Mouse (Mus musculus) retina, embryonic 14.5 days (tissue): ENCODE data around the gene Dicer1.
"Not testable (repeated sequence)": the region's sequence is repeated elsewhere in the genome, so short reads cannot be mapped to it uniquely, and the experiment has no call there.

Experiments
- DNase-seq: peaks from one replicate; pipeline ENCODE4 v3.0.0-alpha.2; 2015; ENCODE audit warnings: low spot score

Dicer1 gene

DNA sequence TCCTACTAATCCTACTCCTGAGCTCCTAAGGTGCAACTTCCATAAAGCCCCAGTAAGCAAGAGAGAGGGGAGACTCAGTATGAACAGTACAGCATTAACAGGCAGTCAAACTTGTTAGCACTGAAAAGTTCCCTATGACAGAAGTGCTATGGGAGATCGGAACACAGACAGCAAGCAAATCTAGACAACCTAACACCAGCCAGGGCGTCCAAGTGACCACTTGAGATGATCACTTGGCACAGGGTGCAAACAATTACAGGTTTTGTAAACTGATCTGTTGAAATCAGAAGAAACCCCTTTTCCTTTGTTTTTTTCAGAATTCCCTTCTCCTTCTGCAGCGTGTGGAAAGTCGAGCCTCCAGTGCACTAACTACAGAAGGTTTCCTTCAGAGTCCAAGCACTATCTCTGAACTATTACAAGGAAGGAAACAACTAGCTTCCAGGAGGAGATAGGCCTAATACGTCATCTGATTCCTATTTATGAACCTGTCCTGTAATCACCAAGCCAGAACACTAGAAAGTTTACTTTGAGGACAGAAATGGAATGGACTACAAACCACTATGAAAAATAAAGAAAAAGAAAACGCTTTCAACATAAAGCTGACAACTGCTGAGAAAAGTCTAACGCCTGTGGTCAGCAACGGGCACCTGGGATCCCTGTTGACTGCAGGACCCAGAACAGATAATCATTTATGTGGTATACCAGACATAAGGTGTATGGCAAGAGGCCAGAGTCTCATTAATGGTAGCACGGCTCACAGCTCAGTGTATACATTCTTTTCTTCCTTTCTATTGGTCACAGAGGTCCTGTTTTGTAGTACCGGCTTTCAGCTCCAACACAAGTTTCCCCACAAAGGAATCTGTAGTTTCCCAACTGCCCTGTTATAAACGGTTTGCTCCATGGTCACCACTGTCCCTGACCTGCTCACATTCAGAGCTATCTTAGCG lies 10.6 kb downstream of the Dicer1 start:
- DNase-seq: no peak

DNA sequence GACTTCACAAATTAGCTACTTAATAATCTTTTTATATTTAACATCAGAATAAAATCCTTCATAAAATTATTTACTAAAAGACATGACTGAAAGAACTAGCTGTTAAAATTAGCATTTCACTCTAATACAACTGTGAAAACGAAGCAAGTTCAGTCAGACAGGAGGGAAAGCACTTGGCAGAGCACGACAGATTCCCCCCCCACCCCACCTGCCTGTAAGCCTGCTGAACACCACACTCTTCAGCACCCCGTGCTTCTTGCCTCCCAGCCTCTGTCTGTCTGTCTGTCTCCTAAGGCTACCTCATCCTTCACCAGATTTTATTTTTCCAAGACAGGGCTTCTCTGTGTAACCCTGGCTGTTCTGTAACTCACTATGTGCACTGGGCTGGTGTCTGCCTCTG lies 12.8 kb downstream of the Dicer1 start:
- no peak for DNase-seq

DNA sequence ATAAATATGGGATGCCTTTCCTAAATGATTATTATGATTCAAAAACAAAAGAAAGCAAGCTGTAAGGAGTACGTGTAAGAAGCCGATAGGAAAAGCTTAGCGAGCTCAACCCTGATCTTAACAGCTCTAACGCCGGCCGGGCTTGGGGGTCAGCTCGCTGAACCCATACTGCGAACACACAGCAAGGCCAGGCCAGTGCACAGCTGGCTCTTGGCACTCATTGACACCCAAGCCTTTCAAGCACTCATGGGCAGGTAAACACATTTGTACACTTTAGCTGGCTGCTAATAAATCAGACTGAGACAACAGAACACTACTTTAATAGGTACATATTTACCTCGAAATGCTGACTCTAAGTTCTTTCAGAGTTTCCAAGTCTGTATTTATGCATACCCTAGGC lies 13.3 kb downstream of the Dicer1 start:
- DNase-seq: no peak

DNA sequence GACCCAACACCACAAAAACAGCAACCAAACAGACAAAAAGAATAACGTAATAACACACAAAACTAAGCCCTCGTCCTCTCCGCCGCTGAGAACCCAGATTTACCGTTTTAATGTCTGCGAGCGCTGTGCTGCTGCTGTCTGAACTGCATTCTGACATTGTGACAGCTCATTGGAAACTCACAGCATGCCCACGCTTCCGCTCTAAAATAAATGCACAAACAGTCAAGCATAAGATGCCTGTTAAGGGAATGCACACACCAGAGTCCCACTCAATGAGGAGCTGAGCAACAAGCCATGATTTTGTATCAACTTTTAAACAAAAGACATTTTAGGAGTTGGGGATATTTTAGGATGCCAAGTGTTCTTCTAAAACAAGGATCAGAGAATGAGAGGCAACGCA lies 14.1 kb downstream of the Dicer1 start:
- DNase-seq: no peak

DNA sequence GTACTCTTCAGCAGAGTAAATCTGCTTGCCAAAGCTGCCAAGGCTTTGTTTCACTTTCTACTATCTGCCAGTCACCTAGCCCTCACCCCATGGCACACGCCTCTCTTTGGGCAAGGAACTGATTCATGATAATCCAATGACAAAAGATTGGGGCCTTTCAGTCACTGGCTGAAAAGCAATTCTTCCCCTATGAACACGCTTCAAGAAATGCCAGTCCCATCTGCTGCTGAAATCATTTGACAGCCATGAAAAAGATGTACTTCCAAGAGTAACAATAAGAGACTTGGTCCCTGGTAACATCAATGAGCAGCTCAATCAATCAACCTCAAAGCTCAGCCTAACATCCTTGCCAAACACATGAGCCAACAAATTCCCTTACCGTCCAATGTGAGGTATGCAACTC lies 15.8 kb downstream of the Dicer1 start:
- no peak for DNase-seq

DNA sequence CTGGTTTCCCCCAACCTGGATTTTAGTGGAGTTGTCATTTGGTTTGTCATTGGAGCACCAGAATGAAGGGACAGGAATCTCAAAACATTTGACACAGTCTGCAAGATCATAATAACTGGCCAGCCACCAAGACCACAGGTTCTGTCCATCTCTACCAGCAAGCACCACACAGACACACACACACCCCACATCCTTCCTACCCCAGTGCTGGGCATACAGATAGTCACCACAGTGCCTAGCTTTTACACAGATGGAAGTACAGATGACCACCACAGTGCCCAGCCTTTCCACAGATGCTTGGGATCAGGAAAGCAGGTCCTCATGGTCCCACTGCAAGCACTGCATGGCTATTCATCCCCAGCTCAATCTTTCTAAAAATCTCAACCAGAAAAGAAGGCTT lies 18.6 kb downstream of the Dicer1 start:
- no peak for DNase-seq

DNA sequence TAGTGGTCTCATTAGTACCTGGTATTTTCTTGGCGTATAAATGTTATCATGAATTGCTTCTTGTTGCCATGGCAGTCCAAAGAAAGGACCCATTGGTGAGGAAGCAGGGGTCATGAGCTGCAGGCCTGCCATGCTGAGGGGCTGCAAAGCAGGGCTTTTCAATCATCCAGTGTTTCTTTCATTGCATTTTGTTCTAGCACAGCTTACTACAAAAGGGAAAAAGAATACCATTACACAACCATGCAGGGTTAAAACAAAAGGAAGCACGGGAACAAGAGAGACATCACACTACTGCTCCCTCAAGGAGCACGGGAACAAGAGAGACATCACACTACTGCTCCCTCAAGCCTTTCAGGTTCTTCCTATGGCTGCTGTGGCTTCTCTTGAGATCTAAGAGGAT lies 20.0 kb downstream of the Dicer1 start:
- no peak for DNase-seq

DNA sequence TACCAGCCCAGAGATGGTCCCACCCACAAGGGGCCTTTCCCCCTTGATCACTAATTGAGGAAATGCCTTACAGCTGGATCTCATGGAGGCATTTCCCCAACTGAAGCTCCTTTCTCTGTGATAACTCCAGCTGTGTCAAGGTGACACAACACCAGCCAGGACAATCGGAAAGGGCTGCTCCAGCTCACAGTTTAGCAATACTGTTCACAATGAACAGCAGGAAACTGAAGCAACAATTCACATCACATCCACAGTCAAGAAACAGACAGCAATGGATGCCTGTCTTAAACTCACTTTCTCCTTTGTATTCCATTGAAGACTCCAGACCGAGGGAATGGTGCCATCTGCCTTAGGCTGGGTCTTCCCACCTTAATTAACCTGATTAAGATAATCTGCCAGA lies 25.3 kb downstream of the Dicer1 start:
- DNase-seq: not testable (repeated sequence)

DNA sequence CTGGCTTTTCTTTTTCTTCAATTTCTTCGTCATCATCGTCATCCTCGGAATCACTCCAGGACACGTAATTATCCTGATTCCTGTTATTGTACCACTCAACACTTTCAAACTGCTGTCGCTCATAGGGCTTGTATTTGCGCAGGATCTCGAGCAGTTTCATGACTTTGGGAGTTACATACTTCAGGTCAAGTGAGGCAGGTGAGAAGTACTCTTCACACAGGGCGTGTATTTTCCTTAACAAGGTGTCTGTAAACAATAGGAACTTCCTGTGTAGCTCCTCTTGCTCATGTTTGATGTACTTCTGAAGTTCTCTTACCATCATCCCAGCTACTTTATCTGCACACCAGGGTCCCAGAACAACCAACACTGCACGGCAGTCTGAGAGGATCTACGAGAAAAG lies 29.7 kb downstream of the Dicer1 start:
- DNase-seq: no peak

DNA sequence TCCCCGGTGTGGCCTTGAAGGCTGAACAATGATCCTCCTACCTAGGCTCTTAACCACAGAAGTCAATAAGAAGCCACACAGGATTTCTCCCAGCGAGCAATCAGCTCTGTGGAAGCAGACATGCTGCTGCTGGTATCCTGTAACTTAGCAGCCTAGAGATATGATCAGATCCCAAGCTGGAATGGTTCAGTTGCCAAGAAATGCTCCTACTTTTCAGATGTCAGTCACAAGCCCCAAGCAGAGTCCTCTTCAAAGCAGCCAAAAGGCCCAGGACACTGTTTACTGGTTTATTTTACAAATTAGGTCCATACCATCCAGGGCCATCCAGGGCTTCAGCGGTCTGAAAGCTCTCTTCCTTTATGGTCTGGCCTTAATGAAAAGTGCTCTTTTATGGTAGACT lies 30.7 kb downstream of the Dicer1 start:
- DNase-seq: no peak

DNA sequence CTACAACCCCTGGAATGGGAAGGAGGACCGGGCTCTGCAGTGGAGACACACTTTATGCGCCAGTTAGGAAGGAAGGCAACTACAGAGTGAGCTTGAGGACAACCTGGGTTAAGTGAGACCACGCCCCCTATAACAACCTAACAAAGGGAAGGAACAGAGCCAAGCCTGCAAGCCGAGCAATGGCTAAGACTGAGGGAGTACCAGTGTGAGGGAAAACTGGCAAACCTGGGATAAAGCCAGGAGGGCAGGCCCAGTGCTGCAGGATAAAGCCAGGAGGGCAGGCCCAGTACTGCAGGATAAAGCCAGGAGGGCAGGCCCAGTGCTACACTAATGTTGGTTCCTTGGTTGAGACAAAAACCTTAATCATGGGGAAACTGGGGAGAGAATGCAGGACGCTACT lies 32.8 kb downstream of the Dicer1 start:
- DNase-seq: peak; percentile 64

DNA sequence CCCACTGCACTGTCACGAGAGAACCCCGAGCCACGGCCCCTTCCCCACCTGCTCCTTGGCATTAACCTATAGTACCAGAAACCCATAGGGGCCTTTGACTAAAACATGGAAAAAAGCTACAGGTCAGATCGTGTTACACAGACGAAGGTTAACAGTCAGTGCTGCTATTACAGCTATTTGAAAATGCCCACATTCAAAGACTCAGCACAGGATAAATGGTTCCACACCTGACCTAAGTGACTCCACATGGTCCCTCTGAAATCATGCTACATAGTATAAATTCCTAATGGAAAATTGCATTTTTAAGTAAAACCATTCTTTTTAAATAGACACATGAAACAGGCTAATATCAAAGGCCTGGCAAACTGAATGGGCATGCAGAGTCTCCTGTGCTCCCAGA lies 35.3 kb downstream of the Dicer1 start:
- DNase-seq: no peak

DNA sequence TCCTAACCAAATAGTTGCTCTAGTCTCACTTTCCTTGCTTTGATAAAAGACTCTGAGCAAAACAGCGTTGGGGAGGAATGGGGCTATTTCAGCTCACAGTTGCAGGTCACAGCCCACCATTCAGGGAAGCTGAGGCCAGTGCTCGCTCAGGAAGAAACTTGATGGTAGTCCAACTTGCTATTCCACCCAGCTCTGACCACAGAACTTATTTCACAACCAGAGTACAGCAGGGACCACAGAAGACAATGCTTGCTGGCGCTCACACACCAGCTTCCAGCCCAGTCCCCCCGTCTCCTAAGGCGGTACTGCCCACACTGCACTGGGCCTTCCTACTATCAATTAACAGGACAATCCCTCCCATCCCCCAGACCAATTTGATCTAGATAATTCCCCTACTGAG lies 36.3 kb downstream of the Dicer1 start:
- no peak for DNase-seq

DNA sequence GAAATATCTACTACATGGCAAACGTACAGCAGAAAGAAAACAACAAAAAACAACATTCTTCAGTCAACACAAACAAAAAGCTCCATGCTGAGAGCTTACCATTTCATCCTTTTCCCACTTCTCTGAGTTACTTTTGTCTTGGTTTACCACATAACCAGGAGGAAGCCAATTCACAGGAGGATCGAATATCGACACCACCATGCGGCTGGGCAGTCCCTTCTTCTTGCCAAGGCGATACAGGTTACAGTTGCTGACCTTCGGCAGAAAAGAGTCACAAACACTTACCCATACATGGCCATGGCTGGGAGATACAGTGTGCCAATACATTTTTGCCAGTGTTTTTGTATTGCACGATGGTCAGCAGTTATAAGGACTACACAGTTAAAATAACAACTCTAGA lies 51.5 kb downstream of the Dicer1 start:
- DNase-seq: no peak

DNA sequence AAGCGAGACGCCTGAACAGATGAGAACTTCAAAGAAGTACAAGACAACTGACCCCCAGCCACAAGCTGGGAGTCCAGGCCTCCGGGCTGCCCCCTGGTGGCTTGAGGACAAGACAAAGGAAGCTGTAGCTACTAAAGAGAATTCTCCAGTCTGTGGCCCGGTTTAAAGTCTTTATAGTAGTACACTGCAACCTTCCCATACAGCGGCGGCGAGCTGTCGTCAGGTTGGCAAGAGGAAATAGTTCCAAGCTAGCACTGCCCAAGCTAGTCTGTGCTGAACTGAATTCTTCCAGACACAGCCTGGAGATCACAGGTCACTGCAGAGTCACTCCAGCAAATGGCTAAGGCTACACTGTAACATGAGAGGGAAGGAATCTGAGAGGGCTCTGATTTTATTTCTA lies 52.0 kb downstream of the Dicer1 start:
- DNase-seq: peak; percentile 73

DNA sequence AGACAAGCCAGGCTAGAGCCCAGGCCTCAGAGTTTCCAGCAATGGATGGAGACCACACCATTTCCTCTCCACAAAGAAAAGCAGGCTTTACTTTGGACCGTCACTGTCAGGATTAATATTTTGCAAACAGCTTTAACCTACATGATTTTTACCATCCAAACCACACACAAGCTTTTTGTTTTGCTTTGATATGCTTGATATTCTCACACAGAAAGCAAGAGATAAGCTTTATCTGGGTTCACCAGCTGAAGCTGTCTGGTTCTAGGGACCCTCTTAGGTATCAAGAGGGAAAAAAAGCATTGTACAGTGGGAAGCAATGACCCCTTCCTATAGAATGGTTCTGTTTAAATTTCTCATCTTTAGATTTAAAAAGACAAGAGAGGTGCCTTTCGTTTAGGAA lies 56.2 kb downstream of the Dicer1 start:
- no peak for DNase-seq

DNA sequence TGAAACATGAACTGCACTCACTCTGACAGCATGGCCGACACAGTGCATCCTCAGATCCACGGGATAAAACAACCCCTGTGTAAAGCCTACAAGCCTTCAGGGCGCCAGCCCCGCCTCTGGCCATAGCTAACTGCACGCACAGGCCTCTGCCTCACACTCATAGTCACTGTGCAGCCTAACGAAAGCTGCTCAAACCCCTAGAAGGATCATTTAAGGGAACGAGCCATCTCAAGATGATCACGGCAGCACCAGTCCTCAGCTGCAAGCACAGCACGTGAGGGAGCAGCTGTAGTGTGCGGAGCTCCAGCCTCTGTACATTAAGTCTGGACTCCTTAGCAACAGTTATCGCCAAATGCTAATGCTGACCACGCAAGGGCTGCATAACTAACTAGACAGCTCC lies 58.9 kb downstream of the Dicer1 start:
- DNase-seq: no peak

DNA sequence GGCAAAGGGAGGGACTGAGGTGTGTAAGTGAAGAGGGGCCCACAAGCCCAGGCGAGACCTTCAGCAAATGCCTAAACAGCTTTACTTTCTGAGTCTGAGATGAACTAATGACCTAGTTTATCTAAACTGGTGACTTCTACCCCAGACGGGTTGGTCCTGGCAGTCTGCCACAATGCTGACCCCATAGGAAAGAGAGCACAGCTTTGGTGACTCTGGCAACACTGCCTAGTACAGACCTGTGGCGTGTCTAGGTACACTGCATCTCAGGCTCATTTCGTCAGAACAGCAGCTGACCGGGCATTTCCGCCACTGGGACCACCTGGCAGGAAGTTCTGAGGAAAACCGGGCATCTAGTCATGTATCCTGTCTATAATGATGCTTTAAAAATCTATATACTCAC lies 61.3 kb downstream of the Dicer1 start:
- no peak for DNase-seq

DNA sequence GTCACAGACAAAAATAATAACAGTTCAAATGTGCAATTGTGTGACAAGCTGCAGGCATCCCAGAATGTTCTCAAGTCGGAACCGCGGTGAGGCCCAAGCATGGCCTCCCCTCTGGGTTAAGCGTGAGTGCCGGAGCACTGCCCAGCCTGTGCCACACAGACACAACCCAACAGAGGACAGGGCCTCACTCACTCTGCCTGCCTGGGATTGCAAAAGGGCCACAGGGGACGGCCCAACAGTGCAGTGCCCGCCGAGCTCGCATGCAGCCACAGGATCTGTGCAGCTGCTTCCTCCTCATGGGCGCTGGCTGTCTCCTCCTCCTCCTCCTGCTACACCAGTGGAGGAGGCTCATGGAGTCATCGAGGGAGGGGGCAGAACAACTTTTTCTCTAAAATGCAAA lies 62.9 kb downstream of the Dicer1 start:
- no peak for DNase-seq

DNA sequence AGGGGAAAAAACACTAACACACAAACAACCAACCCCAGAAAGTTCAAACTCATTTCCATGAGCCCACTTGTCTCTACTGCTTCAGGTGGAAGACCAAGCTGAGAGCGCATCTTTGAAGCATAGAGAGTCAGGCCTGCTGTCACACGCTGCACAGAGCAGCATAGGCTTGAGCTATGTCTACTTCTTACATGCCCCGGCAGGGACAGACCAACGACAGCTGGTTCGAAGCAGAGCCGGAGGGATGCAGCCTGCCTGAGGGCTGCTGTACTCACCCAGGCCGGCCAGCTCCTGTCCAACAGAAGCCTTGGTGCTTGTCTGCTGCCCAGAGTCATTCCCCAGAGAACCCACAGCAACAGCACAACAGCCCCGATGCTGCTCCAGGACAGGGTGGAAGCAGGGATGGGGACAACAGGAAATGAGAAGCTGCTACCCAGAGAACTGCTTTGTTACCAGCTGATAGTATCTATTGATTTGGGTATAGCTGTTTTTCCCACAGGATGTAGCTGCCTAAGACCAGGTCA lies 67.3 kb downstream of the Dicer1 start:
- no peak for DNase-seq

DNA sequence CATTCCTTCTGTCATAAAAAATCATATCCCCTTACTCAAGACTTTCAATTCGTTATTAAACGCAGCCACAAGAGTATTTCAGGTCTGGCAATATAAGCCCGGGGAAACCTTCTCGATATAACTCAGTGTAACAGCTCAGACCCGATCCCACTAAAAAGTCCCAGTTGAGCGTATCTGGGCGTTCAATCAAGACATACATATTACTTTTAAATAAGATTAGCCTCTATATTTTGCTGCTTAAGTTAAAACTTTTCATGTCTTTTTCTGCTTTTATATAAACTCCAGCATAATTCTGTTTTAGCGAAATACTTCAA lies 72.0 kb downstream of the Dicer1 start:
- no peak for DNase-seq

DNA sequence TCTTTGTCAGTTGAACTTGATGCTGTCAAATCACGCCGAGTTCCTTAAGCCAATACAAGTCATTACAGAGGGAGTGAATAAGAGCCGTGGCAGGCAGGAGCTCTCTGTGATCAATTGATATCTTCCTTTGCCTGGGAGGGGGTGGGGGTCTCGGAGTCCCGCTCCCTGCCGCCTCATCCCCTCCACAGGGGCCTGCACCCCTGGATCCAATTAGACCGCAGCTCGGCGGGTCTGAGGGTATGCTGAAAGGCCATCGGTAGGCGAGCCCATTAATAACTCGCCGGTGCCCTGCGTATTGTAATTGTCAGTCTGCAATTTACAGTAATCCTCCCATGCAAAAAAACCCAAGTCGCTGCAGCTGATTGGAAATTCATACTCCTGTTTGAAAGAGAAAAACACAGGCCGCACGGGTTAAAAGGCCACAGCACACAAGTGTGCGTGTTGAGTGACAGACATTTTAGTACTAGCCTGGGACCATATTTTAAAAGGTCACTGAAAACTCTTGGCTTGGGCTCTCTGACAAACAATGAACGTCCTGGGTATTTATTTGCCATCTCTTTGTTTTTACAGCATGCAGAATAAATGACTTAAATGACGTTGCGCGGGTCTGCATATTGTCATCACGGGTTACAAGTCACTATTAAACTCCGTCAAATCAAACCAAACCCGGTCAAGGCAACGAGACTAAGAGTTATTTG lies 72.5 kb downstream of the Dicer1 start:
- peak; percentile 50 for DNase-seq

DNA sequence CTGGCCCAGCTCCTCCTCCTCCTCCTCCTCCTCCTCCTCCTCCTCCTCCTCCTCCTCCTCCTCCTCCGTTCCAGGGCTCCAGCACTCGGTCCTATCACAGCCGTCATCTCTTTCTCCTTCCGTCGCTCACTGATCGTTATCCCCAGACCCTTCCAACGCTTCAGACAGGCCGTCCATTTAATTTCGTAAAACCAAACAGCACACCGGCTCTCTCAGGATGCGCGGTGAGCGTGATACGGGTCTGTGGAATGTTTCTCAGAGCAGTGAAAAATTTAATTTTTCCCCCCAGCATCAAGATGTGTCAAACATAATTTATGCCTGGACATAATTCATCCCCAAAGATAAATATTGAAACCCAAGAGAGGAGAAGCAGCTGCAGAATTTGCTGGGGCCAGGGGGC lies 73.3 kb downstream of the Dicer1 start:
- no peak for DNase-seq
